In genomic region chr15:29223667-29224066, GRCm38 (mm10) we compare ENCODE assay signal across 16 mouse cellular contexts.
A peak's percentile ranks its signal among the peaks of the same experiment; 100 is the strongest.
DNase-seq lines count a peak whose midpoint lies in the region; TF ChIP-seq lines count a peak whose summit lies in the region.
"Had no signal": no experiment of that assay in that cellular context is flagged by ENCODE, and none has a peak within 500 bp of the region (broad histone marks: within the 10 kb centered on the region; RNA-seq: fewer than 3 reads in every experiment).

No protein-coding gene starts in this region.

- no peak for TF ChIP-seq CTCF in brain, embryonic 14.5 days (IDR thresholded peaks at IDR 0.05; ENCODE audit: borderline replicate concordance, extremely low read depth, insufficient read depth, insufficient read length)
- no peak for TF ChIP-seq CTCF in layer of hippocampus, adult 2 months (conservative IDR thresholded peaks at IDR 0.05)

- peak; percentile 12 to 23 for DNase-seq in left cerebral cortex, adult 18-20 months (ENCODE audit: low spot score in 2 of 2)
- no peak for DNase-seq in left cerebral cortex, postnatal 14 days (ENCODE audit: low spot score in 2 of 2)
- peak; percentile 31 for DNase-seq in brain, embryonic 14.5 days (ENCODE audit: low read depth)
- peak; percentile 84 to 91 for DNase-seq in cerebellum, adult 18-20 months
- peak; percentile 86 to 87 for DNase-seq in cerebellum, postnatal 36 days
- no peak for DNase-seq in layer of hippocampus, adult 2 months (ENCODE audit: low spot score in 2 of 2)
- DNase-seq in lung, postnatal 10 days: no peak
- DNase-seq: adrenal gland, postnatal 36 days; heart, adult 11 months; lung, postnatal 36 days had no signal

- intact Hi-C loops in left cerebral cortex, postnatal 14 days (cut with DNase I): no loop called here

- no peak for TF ChIP-seq POLR2A in brain, embryonic 14.5 days (IDR thresholded peaks at IDR 0.05; ENCODE audit: borderline replicate concordance, extremely low read depth, insufficient read depth, insufficient read length, poor library complexity, severe bottlenecking)

- H3K4me3 ChIP-seq in layer of hippocampus, adult 2 months: no peak overlapping the region
- H3K4me3 ChIP-seq: forebrain, embryonic 12.5 days; heart, embryonic 13.5 days; kidney, embryonic 15.5 days; limb, embryonic 15.5 days; midbrain, embryonic 10.5 days; neural tube, embryonic 13.5 days had no signal

- H3K27ac ChIP-seq in layer of hippocampus, adult 2 months: no peak overlapping the region
- H3K27ac ChIP-seq: forebrain, embryonic 12.5 days; heart, embryonic 13.5 days; kidney, embryonic 15.5 days; limb, embryonic 15.5 days; midbrain, embryonic 10.5 days; neural tube, embryonic 13.5 days had no signal

Comparison
In these comparisons a context has a peak if more than half of its experiments do, and no peak if none do; other contexts are left out.
1. DNase-seq: peak in left cerebral cortex, adult 18-20 months (2 of 2), brain, embryonic 14.5 days (single experiment), cerebellum, adult 18-20 months (2 of 2) and cerebellum, postnatal 36 days (2 of 2); none in left cerebral cortex, postnatal 14 days (0 of 2), layer of hippocampus, adult 2 months (0 of 2) and lung, postnatal 10 days (single experiment).